Mouse (Mus musculus) adipocyte (in vitro differentiated cells): ENCODE data around the gene Rnf216.
"Not testable (repeated sequence)": the region's sequence is repeated elsewhere in the genome, so short reads cannot be mapped to it uniquely, and the experiment has no call there.

ENCODE experiments used
- DNase-seq: peaks from one replicate; pipeline ENCODE4 v3.0.0-alpha.2; 2016; ENCODE audit warnings: low spot score

Rnf216 gene

DNA sequence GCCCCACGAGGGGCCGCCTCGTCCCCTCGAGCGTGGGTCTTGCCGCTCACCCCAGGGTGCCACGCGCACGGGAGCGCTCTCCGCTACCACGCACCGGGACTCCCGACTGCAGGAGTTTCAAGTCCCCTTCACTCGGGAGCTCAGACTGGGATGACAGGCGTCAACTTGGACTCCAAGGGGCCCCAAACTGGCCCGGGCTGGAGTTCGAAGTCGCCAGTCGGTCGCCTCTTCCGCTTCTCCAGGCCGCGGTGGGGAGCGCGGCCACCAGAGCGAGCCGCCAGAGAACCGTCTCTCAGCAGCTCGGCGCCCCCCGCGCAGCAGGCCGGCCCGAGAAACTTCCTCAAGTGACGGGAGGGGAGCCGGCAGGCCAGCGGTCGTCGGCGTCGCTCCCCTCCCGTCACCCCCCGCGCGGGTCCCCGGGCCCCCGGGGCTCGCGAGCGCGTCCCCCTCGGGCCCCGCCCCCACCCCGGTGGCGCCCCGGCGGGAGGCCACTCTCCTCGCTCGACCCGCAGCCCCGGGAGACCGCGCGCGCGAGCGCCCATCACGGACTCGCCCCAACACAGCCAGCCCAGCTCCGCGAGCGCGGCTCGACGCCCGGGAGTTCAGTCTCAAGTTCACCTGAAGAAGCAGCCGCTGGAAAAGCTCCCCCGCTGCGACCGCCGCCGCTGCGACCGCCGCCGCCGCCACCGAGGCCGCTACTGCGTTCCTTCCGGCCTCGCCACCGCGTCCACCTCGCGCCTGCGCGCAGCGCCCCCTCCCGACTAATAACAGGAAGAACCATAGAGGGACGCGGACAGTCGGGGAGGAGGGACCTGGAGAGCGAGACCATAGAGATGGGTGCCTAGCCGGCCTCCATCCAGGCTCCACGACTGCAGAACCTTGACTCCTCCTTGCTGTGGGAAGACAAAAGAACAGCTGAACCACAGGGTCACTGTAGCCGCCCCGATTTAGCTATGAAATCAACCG is at the start of gene Rnf216:
Gene Rnf216 (minus strand): TSS at position 714 of the 966 bp plus-strand sequence.
- peak; percentile 98 for DNase-seq

DNA sequence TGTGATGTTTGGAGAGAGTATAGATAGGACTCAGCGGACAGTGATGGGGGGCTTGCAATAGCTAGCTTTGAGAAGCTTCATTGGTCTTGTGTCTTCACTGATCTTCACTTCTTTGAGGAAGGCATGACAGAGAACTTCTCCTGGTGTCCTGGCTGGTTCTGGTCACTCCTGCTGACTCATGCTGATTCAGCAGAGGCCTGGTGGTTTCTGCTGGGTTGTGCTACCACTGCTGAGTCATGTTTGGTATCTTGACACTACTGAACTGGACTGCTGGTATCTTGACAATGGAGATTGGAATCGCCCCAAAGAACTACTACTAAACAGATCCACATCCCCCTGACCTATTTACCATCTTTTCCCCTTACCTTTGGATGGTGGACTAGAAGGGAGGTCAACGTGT is 42.7 kb upstream of the Rnf216 start:
- DNase-seq = no peak

DNA sequence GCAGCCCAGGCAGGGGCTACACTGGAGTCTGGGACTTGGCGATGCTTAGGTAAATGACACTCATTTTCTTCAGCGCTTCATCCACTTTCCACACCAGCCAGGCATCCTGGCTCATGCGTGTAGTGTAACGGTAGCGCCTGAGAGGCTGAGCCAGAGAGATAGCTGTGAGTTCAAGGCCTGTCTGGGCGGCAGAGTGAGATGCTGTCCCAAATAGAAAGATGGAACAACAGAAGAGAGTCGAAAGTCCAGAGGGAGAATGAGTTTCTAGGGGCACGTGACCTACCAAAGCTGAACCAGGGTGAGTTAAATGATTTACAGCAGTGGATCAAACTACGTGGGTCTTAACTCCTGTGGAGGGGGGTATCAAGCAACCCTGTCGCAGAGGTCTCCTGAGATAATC is 41.0 kb upstream of the Rnf216 start:
- no peak for DNase-seq

DNA sequence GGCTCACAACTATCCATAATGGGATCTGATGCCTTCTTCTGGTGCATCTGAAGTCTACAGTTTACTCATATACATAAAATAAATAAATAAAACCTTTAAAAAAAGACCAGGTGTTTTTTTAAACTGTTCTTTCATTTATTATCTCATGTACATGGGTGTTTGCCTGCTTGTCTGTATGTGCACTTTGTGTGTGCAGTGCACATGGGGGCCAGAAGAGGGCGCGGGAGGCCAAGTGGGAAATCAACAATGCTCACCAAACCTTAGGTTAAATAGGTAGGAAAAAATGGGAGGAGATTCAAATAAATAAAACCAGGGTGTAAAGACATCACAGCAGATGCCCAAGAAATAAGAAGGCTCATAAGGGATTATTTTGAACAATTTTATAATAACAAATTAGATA is 37.2 kb upstream of the Rnf216 start:
- no peak for DNase-seq

DNA sequence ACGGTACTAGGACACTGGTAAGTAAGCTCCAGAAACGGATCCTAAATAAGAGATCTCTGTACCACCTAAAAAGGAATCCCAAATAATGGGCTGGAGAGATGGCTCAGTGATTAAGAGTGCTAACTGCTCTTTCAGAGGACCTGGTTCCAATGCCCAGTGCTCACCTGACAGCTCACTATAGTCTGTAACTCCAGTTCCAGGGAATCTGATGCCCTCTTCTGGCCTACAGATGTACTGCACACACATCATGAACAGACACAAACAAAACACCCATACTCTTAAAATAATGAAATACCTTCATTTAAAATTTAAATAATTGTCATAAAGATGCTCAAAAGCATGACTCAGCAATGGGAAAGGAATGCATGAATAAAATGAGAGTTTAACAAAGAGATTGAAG is 36.7 kb upstream of the Rnf216 start:
- DNase-seq = no peak

DNA sequence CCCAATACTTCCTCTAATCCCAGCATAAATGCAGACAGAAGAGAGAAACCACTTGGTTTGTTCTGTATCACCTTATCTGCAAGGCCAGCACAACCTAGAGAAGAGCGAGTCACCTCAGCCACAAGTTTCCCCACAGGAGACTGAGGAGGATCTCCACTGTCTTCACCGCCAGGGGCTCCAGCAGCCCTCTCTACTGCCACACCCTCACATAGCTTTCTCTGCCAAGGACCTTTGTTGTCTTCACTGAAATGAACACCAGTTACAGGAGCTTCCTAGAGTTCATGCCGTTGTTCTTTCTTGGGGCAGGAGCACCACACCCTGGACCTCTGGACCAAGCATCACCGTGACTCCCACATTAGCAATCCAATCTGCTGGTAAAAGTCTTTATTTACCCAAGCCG is 35.9 kb upstream of the Rnf216 start:
- no peak for DNase-seq

DNA sequence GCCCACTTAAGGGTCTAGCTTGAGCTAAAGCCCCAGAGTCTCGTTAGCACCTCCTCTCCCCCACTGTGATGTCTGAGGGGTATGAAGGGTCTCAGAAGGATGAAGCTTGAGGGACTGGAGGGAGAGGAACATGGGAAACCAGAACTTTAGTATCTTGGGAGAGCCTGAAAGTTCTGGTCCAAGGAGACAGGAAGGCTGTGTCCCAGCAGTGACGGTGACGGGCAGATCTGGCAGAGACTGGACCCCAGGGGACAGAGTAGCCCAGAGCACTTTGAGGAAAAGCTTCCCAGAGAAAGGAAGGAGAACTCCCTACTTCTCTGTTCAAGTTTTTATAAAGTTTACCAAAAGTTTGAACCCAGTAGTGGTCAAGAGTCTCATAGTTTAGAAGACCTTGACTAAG is 34.7 kb upstream of the Rnf216 start, which contains the start of gene Olfr718-ps1:
Gene Olfr718-ps1 (minus strand): TSS at position 101 of the 400 bp plus-strand sequence.
- DNase-seq = no peak

DNA sequence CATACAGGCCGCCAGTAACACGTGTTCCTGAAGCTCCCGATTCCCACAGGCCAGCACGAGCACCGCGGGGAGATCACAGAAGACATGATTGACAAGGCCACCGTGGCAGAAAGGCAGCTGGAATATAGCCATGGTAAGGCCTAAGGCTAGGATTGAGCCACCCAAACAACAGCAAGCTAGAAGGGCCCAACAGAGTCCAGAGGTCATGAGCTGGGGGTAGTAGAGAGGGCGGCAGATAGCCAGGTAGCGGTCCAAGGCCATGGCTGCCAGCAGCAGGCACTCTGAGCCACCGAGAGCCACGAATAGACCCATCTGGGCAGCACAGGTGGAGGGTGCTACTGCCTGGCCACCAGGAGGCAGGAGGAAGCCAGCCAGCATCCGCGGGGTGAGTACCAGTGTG is 24.8 kb upstream of the Rnf216 start:
- DNase-seq = no peak

DNA sequence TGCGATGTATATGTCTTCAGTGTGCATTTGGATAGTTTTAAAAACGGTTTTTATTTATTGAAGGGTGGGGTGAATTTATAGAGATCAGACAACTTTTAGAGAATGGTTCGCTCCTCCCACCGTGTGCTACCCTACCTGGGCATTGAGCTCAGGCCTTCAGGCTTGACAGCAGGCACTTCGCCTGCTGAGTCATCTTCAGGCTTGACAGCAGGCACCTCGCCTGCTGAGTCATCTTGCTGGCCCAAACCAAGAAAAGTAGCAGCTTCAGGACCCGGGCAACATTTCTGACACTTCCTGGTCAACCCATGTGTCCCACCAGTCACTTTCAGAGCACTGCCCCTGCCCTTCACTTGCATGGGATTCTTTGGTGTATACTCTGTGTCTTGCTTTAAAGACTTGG is 22.2 kb upstream of the Rnf216 start:
- no peak for DNase-seq

DNA sequence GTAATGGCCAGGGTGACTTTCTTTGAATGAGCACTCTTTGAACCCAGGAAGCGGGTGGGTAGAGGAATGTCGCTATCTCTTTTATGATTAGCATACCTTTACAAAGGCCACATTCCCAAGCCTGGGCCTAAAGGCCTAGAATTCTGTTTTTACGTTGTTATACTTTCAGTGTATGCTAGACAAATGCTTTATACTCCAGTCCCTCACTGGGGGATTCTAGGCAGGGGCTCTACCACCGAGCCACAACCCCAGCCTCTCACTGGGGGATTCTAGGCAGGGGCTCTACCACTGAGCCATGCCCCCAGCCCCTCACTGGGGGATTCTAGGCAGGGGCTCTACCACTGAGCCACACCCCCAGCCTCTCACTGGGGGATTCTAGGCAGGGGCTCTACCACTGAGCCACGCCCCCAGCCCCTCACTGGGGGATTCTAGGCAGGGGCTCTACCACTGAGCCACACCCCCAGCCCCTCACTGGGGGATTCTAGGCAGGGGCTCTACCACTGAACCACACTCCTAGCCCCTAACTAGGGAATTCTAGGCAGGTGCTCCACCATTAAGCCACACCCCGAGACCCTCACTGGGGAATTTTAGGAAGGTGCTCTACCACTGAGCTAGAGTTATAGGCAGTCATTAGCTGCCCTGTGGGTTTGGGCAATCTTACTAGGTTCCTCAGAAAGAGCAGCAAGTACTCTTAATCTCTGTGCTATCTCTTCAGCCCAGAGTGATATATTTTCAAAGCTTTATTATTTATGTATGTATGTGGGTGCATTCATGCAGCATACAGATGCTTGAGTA is 21.6 kb upstream of the Rnf216 start:
- DNase-seq = not testable (repeated sequence)

DNA sequence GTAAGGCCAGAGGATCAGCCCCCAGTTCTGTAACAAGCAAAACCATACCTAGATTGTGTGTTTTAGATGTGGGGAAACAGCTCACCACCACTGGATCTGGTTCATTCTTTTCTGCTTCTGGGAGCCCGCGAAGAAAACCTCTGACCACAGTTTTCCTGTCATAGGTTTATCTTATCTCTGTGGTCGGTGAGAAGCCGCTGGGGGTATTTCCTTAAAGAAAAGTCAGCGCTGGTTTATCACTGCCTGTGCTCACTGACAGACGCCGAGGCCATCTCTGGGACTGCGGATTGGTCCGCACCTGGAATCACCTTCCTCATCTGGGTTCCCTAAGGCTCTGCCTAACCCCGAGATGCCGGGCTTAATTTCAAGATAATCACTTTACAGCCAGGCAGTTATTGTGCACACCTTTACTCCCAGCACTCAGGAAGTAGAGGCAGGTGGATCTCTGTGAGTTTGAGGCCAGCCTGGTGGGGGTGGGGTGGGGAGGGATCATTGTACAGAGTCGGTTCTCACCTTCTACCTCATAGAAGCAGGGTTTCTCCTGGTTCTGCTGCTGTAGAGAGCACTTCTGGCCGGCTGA is 20.2 kb upstream of the Rnf216 start:
- no peak for DNase-seq

DNA sequence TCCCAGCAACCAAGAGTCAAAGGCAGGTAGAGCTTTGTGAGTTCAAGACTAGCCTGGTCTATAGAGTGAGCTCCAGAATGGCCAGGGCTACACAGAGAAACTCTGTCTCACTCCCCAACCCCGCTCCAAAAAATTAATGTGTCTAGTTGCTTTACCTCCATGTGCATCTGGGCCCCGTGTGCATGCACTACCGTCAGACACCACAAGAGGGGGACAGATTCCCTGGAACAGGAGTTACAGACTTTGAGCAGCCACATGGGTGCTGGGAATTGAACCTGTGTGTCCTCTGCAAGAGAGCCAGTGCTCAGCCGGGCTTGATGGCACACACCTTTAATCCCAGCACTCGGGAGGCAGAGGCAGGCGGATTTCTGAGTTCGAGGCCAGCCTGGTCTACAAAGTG is 17.5 kb upstream of the Rnf216 start:
- peak; percentile 22 for DNase-seq

DNA sequence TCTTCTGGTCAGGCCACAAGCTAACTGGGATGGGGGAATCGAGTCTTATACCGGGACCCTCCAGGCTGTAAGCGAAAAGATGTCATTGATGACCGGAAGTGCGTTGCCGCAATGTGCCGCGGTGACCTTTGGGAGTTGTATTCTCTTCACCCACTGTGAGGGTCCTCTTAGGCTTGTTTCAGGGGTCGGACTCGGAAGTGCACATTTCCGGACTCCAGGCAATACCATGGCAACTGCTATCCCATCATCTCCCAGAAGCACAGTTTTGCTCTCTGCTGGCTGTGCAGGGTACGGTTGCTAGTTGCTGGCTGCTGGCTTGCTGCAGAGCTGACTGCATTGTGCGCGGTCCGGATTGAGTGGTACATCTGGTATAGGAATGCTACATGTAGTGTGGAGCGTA is 16.3 kb upstream of the Rnf216 start:
- DNase-seq = no peak

DNA sequence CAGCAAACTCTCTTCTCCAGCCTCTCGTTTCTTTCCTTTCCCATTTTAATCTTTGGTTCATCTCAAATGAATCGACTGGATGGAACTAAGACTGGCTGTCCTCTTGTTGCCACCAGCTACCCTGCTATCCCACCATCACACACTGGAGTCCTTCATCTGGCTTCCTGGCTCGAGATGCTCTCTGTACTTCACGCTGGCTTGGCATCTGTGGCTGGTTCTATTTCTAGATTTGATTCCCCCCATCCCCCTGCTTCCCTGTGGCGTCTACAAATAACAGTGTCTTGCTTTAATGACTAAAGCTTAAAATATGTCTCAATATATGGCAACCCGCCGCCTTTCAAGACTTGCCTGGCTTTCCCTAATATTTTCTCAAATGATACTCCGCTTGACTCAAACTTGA is 15.0 kb upstream of the Rnf216 start:
- no peak for DNase-seq

DNA sequence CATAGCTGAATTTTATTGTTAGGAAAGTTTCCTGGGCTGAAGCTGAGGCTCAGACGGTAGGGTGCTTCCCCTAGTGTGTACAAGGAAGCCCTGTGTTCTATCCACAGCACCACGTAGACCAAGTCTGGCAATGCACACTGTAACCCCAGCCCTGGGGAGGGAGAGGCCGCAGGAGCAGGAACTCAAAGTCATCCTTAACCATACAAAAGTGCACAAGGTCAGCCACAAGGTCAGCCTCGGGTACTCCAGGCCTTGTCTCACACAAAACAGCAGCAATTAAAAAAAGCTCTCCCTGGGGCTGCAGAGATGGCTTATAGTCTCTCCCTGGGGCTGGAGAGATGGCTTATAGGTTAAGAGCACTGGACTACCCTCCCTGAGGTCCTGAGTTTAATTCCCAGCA is 14.1 kb upstream of the Rnf216 start:
- DNase-seq = no peak

DNA sequence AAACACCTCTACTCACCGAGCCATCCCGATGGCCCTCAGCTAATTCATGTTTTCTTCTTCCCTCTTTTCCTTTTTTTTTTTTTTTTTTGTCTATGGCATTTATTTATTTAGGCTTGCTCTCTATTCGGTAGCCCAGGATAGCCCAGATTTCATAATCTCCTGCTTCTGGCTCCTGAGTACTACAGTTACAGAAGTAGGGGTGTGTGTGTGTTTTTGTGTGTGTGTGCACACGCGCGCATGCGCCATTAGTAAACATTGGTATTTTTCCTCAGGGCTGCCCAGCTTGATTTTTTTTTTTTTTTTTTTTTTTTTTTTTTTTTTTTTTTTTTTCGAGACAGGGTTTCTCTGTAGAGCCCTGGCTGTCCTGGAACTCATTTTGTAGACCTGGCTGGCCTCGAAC is 13.3 kb upstream of the Rnf216 start:
- DNase-seq = no peak

DNA sequence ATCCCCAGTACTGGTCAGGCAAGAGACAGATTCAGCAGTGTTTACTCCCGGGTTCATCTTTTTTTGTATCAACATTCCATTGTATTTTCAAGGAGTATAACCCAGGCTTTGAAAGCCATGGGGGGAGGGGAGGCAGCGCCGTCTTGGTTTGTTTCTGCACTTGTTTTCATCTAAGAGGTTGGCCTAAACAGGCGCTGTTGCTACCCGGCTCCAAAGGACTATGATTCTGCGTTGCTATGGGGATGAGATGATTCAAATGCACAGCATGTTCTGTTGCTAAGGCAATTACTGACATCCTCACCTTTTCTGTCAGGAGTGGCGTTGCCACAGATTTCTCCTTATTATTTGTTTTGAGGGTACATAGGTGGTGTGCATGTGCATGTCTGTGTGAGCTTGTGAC is 12.8 kb upstream of the Rnf216 start:
- no peak for DNase-seq

DNA sequence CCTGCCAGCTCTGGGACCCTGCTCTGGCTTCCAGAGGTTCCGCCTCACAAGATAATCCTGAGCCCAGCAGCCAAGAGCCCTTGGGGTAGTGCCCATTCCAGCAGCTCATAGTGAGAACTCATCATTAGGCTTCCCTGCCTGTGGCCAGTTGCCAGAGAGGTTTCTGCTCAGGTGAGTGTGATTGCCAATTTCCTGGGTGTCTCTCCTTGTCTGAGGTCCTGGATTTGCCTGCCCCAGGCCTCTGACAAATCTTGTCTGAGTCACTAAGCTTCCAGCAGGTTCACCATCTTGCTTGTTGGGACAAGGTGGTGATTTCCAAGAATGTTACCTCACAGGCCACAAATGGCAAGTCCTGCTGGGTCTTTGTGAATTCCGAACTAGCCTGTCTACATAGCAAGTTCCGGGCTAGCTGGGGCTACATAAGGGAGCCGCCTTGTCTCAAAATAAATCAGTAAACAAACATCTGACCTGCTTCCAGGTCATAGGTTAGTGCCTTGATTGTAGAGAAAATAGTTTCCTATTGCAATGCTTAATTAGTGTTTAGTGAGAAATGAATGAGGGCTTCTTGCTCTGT is 12.1 kb upstream of the Rnf216 start:
- no peak for DNase-seq

DNA sequence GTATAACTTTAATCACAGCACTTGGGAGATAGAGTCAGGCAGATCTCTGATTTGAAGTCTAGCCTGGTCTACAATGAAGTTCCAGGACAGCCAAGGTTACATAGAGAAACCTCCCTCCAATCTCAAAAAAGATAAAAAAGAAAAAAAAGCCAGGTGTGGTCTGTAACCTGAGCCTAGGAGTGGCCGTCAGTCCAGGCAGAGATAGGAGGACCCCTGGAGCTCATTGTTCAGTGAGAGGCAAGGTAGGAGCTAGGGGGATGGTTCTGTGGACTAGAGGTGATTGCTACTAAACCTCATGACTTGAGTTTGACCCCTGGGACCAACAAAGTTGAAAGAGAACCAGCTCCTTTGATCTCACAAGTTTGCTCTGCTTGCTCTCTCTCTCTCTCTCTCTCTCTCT is 9.9 kb upstream of the Rnf216 start:
- DNase-seq = no peak

DNA sequence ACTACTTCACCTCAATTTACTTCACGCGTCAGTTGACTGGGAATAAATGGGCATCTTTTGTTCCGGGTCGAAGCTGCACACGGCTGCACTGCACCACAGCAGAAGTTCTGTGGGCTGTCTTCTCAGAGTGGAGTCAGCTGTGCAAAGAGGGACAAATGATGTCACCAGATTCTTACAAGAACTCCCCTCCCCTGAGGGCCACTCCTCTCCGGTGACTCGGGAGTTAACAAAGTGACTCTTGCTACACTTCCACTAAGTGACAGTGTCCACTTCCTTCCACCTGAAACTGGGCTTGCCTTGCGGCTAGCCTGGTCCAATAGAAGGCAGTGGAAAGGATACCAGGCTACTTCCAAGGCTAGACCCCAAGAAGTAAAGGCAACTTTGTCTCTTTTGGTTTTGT is 9.3 kb upstream of the Rnf216 start:
- DNase-seq = no peak

DNA sequence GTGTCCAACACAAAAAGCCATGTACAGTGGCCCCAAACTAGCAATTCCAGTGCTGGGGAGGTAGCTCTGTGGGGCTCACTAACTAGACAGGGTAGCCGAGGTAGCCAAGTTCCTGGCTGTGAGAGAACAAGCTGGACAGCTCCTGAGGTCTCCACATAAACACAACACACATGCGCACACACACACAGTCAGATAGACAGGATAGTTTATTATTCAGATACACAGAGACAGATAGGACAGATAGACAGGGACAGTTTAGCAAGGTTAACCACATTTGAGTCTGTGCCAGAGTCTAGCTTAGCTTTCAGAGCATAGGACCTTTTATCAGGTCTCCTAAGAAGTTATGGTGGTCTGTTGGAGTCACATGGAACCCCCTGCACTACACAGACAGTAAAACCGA is 6.0 kb downstream of the Rnf216 start:
- DNase-seq = no peak

DNA sequence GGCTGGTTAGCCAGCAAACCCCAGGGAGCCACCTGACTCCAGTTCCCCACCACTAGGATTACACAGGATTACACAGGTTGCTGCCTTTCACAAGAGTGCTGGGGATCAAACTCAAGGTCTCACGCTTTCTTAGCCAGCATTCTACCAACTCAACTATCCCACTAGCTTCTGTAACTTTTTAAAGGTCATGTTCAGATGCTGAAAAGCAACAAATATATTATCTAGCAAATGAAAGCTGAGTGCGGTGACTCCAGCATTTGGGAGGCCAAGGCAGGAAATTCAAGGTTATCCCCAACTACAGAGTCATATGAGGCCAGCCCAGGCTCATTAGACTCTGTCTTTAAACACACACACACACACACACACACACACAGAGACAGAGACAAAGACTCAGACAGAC is 9.6 kb downstream of the Rnf216 start:
- DNase-seq = no peak
